Mouse (Mus musculus) small intestine, adult 2 months (tissue): ENCODE data around the gene Abhd17a.

ENCODE experiments used
- CTCF ChIP-seq: fragments of 200-500 bp; IDR thresholded peaks from 2 replicates; pipeline ENCODE4 v1.5.1; 2012; ENCODE audit warnings: low read depth, mild to moderate bottlenecking, control low read depth, inconsistent platforms, low read length, moderate library complexity, mixed read lengths; ENCODE audit not compliant: insufficient replicate concordance, insufficient read length; ENCODE audit errors: extremely low read depth
- POLR2A ChIP-seq: fragments of 200-500 bp; IDR thresholded peaks from 2 replicates; pipeline ENCODE4 v1.6.1; 2012; ENCODE audit warnings: low read depth, mild to moderate bottlenecking, control low read depth, inconsistent platforms, low read length, moderate library complexity

DNA sequence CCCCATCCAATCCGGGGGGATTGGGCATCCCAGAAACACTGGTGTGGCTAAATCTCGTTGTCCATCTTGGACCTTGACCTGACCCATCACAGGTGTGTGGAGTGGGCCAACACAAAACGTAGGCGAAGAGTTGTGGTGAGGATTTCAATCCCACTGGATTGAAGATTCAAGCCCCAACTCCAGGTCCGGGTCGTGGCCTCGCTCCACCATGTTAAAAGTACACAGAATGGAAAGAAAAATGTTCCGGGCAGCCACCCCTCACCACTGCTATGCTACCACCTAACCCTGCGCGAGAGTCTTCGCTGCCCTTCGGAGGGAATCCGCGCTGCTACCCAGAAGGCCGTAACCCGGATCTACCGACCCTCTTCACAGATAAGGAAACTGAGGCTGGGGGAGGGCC is 14.2 kb downstream of the Abhd17a start:
- TF ChIP-seq CTCF (no peak), POLR2A (no peak)
